Mouse (Mus musculus) skeletal muscle tissue, adult 2 months (tissue): ENCODE data around the gene Gm9803.
A peak's percentile ranks its signal among the peaks of the same experiment; 100 is the strongest.

Source experiments
- DNase-seq: peaks from one replicate; pipeline ENCODE4 v3.0.0-alpha.2; 2012; ENCODE audit warnings: low read depth, low spot score

Gm9803 gene

DNA sequence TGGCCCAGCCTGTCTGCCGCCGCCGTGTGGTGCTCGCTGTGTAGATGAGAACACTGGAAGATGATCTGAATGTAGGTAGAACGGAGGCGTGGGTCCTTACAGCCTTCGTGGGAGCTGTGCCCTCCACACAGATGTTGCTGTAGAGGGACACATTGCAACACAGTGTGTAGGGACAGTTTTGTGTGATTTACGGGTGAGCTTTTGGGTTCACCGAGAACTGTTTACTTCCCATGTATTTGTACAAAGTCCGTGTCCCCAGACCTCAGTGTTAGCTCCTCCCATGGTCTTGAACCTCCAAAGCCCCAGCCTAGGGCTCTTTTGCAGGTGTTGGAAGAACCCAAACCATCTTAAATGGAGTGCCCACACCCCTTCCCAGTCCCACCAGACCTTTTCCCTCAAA, 10.9 kb upstream of the Gm9803 start:
- no peak for DNase-seq

DNA sequence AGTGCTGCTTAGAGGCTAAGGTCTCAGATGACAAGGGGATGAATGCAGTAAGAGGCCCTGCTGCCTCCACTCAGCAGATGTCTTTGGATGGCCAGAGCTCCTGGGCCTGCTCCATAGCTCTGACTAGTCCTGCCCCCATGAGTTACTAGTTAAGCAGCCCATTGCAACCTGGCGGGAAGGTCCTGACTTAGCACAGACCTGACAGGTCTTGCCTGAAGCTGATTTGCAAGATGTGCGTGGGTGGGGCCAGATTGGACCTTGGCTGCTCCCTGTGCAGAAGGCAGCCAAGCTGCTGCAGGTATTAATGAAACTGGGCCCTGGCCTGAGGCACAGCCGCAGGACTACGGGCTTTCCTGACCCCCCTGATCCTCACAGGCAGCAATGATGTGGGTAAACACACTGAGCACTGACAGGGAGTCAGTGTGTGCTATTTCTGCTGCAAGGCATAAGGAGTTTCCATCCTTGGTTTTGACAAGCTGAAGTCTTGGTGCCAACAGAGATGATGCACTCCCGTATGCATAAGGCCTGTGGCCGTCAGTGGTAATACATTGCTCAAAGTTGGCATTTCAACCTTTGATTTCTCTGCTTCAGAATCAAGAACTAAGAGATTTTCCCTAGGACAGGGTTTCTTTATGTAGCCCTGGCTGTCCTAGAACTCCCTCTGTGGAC, 6.8 kb upstream of the Gm9803 start:
- peak; percentile 18 for DNase-seq

DNA sequence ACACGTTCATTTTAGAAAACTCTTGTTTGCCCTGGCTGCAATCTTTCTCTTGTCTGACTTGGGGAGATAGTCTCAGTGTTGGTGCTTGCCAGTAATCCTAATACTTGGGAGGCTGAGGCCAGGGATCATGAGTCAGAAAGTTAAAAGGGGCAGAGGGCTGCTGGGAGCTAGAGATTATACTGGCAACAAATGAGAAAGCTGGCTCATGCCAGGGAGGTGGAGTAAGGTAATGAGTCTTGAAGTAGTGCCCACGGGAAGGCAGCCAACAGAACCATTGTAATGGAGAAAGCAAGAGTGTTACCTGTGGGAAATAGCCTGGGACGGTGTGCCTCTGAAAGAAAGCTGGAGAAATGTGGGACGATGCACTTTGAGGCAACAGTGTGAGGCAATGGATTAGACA, 6.0 kb upstream of the Gm9803 start:
- no peak for DNase-seq

DNA sequence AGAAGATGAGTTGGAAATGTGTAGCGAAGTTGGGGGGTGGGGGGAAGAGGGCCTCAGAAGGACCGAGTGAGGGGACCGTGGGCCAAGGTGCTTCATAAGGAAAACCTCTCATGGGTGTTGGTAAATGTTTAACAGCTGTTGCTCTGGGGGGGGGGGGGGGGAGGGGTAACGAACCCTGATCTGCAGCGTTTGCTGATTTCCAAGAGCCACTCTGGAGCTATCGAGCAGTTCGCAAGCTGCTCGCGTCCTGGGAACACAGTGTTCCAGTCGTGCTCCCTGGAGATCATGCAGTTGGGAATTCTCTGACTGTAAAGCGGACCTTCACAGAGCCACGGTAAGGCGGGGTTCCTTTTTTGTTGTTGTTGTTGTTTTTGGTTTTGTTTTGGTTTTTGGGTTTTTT, 5.5 kb upstream of the Gm9803 start:
- DNase-seq, result peak; percentile 61

DNA sequence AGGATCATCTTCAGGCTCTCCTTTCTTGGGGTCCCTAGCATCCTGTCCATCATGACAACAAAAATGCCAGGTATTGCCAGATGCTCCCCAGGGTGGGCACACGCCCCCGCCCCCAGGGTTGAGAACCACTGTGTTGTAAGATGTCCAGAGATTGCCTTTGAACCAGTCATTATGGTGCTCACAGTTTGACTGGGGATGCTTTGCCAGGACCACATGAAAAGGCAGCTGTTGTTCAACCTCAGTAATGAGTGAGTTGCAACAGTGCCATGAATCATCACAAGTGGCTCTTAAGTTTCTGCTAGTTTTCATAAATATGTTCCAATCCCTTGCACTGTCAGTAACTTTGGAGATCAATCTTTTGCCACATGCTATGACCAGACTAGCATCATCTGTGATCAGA, 3.9 kb upstream of the Gm9803 start:
- no peak for DNase-seq

DNA sequence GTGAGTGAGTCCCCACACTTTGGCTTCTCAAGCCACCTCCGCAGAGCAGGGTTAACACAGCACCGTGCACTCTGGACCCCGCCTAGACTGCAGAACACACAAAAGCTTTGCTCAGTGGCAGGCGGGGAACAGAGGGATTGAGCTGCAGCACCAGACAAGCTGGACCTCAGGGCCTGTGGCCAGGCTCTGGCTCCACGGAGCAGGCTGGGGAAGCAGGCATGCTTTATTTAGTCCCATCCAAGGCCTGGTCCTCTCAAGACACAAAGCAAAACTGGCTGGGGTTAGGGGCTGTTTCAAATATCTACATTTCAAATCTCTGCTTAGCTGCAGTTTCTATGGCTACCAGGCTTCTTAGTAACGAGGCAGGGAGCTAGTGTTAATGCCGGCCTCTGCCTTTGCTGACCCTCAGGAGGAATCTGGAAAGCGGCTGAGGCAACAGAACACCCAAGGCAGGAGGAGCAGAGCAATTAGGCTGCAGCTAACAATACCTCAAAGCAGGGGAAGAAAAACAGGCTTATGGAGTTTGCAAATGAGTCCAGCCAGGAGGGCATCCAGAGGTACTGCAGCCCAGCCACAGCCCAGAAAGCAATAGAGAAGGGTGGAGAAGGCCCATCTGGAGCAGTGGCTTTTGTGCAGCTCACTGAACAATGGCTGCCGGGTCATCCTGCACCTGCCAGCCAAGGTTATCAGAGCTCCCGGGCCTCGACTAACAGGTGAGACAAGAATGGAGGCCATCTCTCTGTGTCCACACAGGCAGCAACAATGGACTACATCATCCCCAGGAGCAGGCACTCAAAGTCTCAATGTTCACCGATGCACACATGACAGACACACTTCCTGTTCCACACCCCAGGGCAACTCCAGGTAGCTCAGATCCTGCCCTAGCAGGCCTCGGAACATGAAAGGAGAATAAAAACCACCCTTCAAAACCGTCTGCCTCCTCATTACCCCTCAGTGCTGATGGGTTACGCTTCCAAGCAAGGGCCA, 3.7 kb downstream of the Gm9803 start:
- DNase-seq, result no peak

DNA sequence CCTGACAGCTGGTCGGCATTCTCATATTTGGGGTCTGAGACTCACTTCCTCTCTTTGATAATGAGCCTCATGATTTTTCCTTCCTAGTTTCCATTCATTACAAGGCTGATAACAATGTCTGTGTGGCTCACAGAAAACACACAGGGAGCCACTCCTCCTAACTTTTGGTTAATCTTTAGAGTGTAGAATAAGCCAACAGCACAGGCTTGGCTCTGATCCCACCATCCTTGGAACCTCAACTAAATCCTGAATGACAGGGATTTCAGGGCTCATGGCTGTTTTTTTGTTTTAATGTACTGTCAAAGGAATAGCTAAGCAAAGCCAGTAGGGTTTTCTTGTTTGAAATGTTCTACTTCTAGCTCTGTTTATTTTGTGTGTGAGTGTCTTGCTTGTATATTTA, 10.5 kb downstream of the Gm9803 start:
- DNase-seq, result no peak

DNA sequence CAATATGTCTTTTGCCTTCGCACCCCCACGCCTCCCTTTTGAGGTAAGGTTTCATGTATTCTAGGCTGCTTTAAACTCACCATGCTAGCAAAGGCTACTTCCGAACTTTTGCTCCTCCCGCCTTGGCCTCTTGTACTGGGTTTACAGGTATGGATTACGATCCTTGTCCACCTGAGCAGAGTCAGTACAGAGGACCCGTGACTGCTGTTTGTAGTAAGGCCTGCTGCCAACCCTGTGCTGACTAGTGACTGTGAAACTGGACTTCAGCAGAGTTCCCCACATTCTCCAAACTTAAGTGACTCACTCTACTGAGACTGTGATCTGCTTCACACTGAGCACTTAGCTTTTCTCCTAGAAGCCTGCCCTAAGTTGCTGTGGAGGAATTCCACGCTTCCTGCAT, 13.8 kb downstream of the Gm9803 start:
- DNase-seq, result no peak

DNA sequence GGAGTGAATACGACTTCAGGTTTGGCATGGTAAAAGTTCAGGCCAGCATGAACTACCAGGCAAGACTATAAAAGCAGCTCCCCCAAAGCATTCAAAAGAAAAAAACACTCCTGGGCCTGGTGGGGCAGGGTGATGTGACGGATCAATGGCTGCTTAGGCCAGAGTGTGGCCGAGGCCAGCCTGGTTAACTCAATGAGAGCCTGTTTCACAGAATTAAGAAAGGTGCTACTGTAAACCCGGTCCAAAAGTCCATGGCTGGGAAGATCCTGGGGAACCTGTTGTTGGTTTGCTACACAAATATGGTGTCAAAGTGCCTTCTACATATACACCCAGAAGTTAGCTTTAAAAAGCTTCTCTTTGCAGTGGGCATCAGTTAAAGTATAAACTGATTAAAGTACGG, 14.9 kb downstream of the Gm9803 start:
- no peak for DNase-seq

DNA sequence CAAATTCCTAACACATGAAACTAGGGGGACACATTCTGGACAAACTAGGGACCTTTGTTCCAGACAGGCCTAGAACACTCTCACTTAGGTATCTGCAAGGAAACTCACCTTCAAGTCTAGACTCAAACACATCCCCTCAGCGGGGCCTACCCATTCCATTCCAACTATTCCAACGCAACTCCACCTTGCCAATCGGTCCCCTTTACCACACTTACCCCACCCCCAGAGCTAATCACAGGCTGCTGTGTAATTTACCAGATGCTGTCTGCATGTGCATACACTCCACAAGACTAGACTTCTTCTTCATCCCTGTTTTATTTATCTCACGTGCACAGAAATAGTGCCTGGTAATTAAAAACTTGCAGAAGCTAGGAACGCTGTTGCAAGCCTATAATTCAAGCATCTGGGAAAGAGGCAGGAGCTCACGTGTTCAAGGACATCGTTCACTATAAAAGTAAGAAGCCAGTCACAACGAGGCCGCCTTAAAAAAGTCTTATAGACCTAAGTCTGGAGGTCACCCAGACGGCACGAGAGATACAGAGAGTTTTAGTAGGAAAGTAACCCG, 15.9 kb downstream of the Gm9803 start:
- no peak for DNase-seq

DNA sequence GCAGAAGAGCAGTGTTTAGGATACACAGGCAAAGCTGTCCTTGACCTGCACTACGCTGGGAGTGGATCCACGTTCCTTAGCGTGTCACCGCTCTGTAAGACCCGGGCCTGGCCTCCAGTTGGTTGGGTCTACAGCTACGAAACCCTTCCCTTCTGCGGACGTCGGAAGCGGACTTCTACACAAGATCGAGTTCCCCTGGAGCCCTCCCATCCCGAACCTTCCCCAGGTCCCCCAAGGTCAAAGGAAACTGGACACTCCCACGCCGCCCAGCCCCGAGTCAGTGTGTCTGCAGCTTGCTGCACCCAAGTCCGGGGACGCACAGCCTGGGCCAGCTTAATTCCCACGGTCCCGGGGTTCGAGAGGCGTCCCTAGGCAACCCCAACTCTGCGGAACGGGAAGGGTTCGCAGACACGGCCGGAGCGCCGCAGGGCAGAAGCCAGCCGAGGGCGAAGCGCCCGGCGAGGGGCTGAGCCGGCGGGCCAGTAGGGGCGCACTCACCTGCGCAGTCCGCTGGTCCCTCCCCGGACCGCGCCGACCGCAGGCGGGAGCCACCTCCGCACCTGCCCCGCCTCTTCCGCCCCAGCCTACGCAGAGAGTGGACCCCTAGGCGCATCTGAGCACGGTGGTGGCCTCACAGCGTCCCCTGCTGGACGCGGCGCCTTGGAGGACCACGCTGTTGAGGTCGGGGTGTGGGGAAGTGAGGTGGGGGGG, 16.7 kb downstream of the Gm9803 start, which contains the start of gene 1700021F05Rik:
Gene 1700021F05Rik (minus strand): TSS at position 553 of the 711 bp plus-strand sequence.
- peak; percentile 95 for DNase-seq

DNA sequence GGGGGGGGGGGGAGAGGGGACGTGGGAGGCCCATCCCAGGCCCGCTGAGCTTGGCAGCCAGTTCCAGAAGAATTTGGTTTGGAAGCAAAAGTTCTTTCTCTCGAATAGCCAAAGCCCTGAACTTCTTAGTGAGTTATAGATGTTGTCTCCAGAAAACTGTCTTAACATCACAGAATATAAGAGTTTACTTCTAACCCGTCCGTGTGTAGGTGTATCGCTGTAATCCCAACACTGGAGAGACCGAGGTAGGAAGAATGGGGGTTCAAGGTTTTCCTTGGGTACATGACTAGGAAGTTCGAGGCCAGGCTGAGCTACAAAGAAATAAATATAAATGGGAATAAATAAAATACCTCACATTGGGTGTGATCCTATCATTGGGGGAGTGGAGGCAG, 17.3 kb downstream of the Gm9803 start:
- DNase-seq, result no peak

DNA sequence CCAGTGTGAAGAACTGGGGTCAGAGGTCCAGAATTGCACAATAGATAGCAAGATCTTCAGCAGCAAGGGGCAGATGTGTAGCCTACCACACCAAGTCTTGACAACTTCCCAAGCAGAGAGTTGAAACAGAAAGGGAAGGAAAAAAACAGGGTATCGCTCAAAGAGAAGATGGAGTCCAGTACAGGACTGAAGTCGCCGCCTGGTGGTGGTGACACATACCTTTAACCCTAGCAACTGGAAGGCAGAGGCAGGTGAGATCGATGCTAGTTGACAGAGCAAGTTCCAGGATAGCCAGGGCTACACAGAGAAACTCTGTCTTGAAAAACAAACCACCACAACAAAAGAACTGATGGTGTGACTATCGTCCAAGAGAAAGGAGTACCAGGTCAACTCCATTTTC, 25.5 kb downstream of the Gm9803 start:
- DNase-seq, result no peak

DNA sequence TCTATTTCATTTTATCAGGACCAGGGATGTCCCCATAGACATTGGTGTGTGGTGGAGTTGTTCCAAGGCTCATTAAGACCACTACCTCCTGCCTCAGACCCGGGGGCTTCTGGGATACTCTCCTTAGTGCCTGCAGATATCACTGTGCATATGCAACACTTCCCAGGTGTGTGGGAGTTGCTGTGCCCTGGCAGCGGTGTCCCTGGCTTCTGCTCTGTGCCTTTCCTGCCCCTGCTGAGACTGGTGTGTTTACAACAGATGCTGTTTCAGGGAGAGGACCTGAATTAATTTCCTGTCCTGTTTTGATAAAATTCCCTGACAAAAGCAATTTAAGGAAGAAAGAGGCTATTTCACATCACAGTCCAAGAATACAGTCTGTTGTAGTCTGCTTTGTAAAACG, 27.0 kb downstream of the Gm9803 start:
- DNase-seq, result no peak

DNA sequence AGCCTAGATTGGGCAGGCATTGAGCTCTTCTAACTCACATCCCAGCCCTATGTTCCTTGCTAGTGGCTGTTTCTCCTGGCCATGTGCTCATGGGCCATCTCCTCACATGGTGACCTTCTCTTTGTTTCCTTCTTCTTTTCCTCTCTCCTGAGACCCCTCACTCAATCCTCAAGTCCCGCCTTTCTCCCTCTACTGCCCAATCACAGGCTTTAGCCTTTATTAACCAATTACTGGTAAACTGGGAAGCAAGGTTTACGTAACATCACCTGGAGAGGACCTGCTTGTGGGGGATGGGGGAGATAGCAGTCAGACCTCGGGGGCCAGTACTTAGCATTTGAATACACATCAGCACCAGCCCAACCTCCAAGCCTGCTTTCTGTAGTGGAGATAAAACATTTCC, 27.5 kb downstream of the Gm9803 start:
- DNase-seq, result no peak

DNA sequence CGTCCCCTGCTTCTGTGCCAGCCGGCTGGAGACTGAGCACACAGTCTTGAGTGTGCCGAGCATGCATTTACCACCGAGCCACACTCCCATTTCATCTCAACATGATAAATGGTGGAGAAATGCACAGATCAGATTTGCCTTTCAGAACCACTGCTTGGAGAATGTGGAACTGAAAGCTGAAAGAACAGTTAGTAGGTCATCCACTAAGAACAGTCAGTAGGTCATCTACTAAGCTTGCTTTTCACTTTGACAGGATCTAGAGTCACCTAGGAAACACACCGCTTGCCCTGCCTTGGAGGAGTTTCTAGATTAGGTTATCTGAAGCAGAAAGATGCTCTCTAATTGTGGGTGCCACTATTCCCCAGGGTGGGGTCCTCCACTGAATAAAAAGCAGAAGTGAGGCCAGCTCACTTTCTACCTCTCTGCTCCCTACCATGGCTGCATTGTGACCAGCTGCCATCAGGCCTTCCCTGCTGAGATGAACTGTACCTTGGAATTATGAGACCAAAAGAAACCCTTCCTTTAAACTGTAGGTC, 33.8 kb downstream of the Gm9803 start:
- DNase-seq, result no peak

DNA sequence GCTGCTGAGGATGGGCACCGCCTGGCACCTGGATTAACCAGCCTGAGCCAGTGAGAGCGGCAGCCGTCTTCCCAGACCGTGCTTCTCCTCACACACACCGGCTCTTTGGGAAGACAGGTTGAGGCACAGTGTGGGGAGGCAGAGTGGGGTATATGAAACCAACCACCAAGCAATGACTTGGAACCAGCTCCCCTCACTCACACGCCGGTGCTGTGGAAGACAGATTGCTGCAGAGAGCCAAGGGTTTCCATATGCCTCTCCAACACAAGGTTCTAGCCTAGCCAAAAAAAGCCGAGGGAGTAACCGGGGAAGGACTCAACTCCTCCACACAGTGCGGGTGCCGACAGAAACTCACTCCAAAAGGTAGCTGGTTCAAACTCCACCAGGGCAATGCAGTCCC, 35.4 kb downstream of the Gm9803 start:
- DNase-seq, result no peak

DNA sequence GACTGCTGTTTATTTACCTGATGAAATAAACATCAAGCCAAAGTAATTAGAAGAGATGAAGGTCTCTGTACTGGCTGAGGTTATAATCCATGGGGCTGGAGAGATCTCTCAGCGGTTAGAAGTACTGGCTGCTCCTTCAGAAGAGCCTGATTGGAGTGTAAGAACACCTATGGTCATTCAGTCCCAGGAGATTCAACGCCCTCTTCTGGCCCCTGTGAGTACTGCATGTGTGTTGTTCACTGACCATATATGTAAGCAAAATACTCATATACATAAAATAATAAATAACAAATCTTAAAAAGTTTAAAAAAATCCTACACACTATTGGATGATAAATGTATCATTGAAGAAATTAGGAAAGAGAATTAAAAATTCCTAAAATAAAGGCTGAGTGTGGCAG, 36.9 kb downstream of the Gm9803 start:
- no peak for DNase-seq

DNA sequence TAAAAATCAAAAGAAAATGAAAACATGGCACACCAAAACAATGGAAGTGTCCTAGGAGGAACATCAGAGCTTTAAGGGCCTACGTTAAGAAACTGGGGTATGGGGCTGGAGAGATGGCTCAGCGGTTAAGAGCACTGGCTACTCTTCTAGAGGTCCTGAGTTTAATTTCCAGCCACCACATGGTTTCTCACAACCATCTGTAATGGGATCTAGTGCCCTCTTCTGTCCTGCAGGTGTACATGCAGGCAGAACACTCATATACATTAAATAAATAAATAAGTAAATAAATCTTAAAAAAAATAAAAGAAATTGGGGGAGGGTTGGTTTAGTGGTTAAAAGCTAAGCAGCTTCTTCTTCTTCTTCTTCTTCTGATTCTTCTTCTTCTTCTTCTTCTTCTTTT, 37.4 kb downstream of the Gm9803 start:
- DNase-seq, result no peak
